Mouse (Mus musculus) G1E (cell line): ENCODE measurements at regions not wholly inside any gene's neighbourhood (a gene's known extent, or its start where the extent isn't known, plus 50 kb on each side); places are given as distances from the start of the nearest gene placed in this dataset.

ENCODE experiments used
- CTCF ChIP-seq: IDR thresholded peaks from 2 replicates; pipeline ENCODE4 v1.5.1; 2012; ENCODE audit warnings: low read depth, low read length, inconsistent platforms, mixed read lengths
- GATA1 ChIP-seq: IDR thresholded peaks from 2 replicates; pipeline ENCODE4 v1.6.1; 2012; ENCODE audit warnings: borderline replicate concordance, low read length, inconsistent platforms, mixed read lengths
- GATA2 ChIP-seq: IDR thresholded peaks from 2 replicates; pipeline ENCODE4 v1.6.1; 2012; ENCODE audit warnings: low read depth, low read length, inconsistent platforms, borderline replicate concordance
- POLR2AphosphoS5 ChIP-seq: IDR thresholded peaks from 2 replicates; pipeline ENCODE4 v1.6.1; 2012; ENCODE audit warnings: low read depth, low read length, inconsistent platforms; ENCODE audit not compliant: insufficient replicate concordance
- TAL1 ChIP-seq: conservative IDR thresholded peaks from 2 replicates; pipeline ENCODE4 v1.6.1; 2012; ENCODE audit warnings: low read depth, low read length, inconsistent platforms, mixed read lengths

GRCm38 (mm10) chr1:77258730-77259310 is 256.1 kb downstream of the Epha4 start:
- TF ChIP-seq CTCF, result no peak
- TF ChIP-seq GATA1, result no peak
- no peak for TF ChIP-seq POLR2AphosphoS5
- no peak for TF ChIP-seq TAL1
- no peak for TF ChIP-seq GATA2
